Mouse (Mus musculus): ENCODE measurements around the gene Elavl2. TPM values are rescaled to one million over a fixed set of nuclear protein-coding genes. Genes with fewer than 3 reads are reported as not detected.
A peak's percentile ranks its signal among the peaks of the same experiment; 100 is the strongest.

The Elavl2 gene
- polyA plus RNA-seq, 1 experiment from 2014 or later: 2.2 TPM

DNA sequence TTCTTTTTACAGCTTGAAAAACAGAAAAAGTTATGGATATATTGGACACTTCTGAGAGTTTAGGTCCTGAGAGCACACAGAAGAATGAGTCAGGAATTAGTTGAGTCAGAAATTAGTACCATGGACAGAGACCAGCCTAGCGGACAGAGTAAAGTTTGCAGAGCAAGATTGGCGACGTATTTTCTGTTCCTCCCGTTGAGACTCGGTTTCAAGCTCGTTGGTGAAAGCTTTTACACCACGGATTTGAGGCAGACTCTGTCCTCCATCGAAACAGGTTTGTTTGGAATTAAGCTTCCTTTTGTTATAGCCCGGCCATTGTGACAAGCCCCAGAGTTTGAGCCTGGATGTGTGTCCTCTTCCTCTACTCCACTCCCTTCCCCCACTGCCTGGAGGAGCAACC is 21.0 kb downstream of the Elavl2 start:
- no peak for ATAC-seq (ENCODE audit: low FRiP score, low TSS enrichment)
- Histone ChIP-seq H3K4me2 (replicated peaks; ENCODE audit: low read depth, low read length) (no peak overlapping the region; the same call in 1 of the 2 replicates), H3K36me3 (ENCODE audit: insufficient read depth, low read length) (no peaks in the 10 kb centered on the region), H3K27me3 (ENCODE audit: insufficient read depth, low read length) (peaks cover 33% of the 10 kb centered on the region), H3K4me1 (ENCODE audit: insufficient read depth, low read length) (peaks cover 10% of the 10 kb centered on the region), H3K4me3 (ENCODE audit: low read length) (no peak overlapping the region), H3K9ac (replicated peaks; ENCODE audit: low read length) (no peak overlapping the region), H3K27ac (ENCODE audit: low read length) (no peak overlapping the region), H3K9me3 (ENCODE audit: low read length) (no peaks in the 10 kb centered on the region)
- WGBS: under 1% methylated on average over 9 of the region's 9 CpGs

DNA sequence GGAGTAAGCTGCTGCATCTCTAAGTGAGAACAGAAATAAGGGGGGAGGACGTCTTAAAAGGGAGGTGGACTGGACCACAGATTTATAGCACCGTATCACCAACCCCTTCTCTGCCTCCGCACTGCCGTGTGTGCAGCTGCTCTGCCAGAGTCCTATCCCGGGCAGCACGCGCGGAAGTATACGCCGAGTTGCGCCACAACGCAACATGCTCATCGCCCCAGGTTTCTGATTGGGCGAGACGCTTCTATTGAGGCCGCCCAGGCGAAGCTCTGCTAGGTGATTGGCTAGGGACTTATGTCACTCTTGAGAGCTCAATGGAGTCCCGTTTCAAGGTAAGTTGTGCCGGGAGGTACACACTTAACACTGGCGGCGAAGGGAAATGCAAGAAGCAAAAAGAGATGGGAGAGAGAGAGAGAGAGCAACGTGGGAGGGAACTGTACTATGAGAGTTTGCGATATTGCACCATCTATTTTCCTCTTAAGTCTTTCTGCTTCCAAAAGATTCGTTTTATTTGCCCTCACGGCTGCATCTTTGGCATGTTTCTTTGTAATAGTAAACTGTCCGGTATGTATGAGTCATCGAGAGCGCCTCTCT is 24.2 kb downstream of the Elavl2 start:
- peak; percentile 98 for ATAC-seq (ENCODE audit: low FRiP score, low TSS enrichment)
- no peak overlapping the region for H3K27ac ChIP-seq (ENCODE audit: low read length)
- H3K36me3 ChIP-seq (ENCODE audit: insufficient read depth, low read length): no peaks in the 10 kb centered on the region
- 0 out of 2 replicates have a peak overlapping the region, but pooled peaks have one; percentile 24 for H3K9ac ChIP-seq (replicated peaks; ENCODE audit: low read length)
- peaks cover 56% of the 10 kb centered on the region for H3K27me3 ChIP-seq (ENCODE audit: insufficient read depth, low read length)
- H3K4me2 ChIP-seq (replicated peaks; ENCODE audit: low read depth, low read length): peak overlapping the region; percentile 68
- H3K4me1 ChIP-seq (ENCODE audit: insufficient read depth, low read length): peaks cover 22% of the 10 kb centered on the region
- under 1% methylated on average over 28 of the region's 28 CpGs for WGBS
- H3K9me3 ChIP-seq (ENCODE audit: low read length): no peaks in the 10 kb centered on the region
- peak overlapping the region; percentile 59 for H3K4me3 ChIP-seq (ENCODE audit: low read length)

DNA sequence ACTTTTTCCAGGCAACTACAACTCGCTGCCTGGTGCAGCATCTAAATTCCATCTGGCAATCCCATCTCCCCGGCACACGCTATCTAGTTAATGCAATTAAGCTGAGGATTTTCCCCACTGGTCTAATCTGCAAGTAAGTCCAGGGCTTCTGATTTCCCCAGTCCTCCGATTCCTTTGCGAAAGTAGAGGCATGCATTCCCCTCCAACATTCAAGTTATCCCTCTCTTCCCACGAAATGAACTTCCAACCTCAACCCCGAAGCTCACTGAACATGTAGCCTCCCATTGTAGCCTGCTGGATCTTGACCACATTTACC is 25.3 kb downstream of the Elavl2 start:
- no peak for ATAC-seq (ENCODE audit: low FRiP score, low TSS enrichment)
- H3K9ac ChIP-seq (replicated peaks; ENCODE audit: low read length): no peak overlapping the region
- H3K27me3 ChIP-seq (ENCODE audit: insufficient read depth, low read length): peaks cover 57% of the 10 kb centered on the region
- peaks cover 27% of the 10 kb centered on the region for H3K4me1 ChIP-seq (ENCODE audit: insufficient read depth, low read length)
- H3K36me3 ChIP-seq (ENCODE audit: insufficient read depth, low read length): no peaks in the 10 kb centered on the region
- H3K9me3 ChIP-seq (ENCODE audit: low read length): no peaks in the 10 kb centered on the region
- peak overlapping the region; percentile 68 for H3K4me2 ChIP-seq (replicated peaks; ENCODE audit: low read depth, low read length)
- under 1% methylated on average over 7 of the region's 7 CpGs for WGBS
- H3K27ac ChIP-seq (ENCODE audit: low read length): no peak overlapping the region
- H3K4me3 ChIP-seq (ENCODE audit: low read length): peak overlapping the region; percentile 59

DNA sequence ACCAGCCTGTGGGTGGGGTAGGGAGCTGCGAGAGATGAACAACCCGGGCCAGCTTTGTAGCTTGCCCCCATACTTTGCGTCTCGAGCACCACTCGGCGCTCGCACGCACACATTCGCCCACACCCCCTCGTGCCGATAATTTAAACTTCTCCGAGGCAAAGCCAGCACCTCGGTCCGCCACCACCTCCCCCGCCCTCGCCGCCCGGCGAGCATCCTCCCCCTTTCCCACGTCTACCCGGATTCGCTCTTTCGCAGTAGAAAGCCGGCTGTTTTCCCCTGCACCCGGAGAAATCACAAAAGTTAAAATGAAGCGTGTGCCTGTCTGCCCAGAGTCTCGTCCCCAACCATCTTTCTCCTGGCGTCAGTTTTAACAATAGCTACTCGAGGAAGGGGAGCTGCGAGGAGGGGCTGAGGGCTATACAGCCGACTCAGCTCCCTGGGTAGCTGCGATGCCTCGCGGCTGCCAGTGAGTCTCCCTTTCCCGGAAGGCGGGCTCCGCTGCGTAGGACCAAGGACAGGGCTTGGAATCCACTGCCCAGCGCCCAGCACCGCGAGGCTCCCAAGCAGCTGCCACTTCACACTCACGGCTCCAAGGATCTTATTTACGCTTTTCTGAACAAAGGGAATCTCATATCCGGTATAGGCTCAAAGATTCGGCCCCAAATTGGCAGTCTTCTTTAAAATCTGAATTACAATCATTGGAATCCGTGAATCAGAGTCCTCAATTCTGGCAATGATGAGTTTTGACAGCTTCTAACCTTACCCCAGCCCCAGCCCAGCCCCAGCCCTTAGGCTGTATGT is 25.8 kb downstream of the Elavl2 start:
- Histone ChIP-seq H3K9ac (replicated peaks; ENCODE audit: low read length) (no peak overlapping the region), H3K27ac (ENCODE audit: low read length) (no peak overlapping the region), H3K4me2 (replicated peaks; ENCODE audit: low read depth, low read length) (peak overlapping the region; percentile 68), H3K27me3 (ENCODE audit: insufficient read depth, low read length) (peaks cover 57% of the 10 kb centered on the region), H3K9me3 (ENCODE audit: low read length) (no peaks in the 10 kb centered on the region), H3K4me1 (ENCODE audit: insufficient read depth, low read length) (peaks cover 27% of the 10 kb centered on the region), H3K36me3 (ENCODE audit: insufficient read depth, low read length) (no peaks in the 10 kb centered on the region), H3K4me3 (ENCODE audit: low read length) (peak overlapping the region; percentile 59)
- WGBS: under 1% methylated on average over 46 of the region's 46 CpGs
- peak; percentile 53; the same call in 1 of the 2 replicates for ATAC-seq (ENCODE audit: low FRiP score, low TSS enrichment)

DNA sequence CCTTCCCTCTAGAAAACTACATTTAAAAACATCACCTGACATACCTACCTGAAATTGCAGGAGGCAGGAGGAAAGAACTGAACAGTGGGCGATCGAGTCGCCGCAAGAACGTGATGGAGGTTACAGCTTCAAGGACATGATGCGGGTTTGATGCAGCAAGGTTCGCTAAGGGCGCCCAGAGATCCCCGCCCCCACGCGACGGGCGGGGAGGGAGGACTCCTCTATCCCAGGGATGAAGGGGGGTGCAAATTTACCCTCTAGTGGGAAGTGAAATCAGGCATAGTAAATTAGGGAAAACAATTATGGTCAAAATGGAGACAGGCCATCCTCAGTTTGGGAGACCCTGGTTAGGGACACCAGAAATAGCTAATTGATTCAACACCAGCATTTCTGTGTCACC is 27.7 kb downstream of the Elavl2 start:
- Histone ChIP-seq H3K4me2 (replicated peaks; ENCODE audit: low read depth, low read length) (no peak overlapping the region), H3K27ac (ENCODE audit: low read length) (no peak overlapping the region), H3K9ac (replicated peaks; ENCODE audit: low read length) (no peak overlapping the region), H3K36me3 (ENCODE audit: insufficient read depth, low read length) (no peaks in the 10 kb centered on the region), H3K9me3 (ENCODE audit: low read length) (no peaks in the 10 kb centered on the region), H3K4me3 (ENCODE audit: low read length) (no peak overlapping the region), H3K27me3 (ENCODE audit: insufficient read depth, low read length) (peaks cover 62% of the 10 kb centered on the region), H3K4me1 (ENCODE audit: insufficient read depth, low read length) (peaks cover 27% of the 10 kb centered on the region)
- WGBS: 5% methylated on average over 13 of the region's 13 CpGs
- no peak for ATAC-seq (ENCODE audit: low FRiP score, low TSS enrichment)

DNA sequence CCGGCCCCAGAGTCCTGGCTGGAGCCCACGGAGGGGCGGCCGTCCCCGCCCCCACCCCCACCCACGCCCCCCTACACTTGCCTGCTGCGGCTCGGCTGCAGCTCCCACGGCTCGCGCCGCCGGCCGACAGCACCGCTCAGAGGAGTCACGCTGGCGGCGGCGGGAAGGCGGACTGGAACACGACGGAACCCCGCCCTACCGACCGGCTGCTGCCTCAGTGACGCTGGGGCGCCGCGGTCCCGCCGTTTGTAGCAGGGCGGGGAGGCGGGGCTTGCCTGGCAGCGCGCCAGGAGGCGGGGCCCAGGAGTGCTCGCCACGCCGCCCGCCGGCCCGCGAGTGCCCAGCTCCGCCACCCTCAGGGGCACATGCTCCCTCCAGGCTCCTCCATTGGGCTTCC is 28.8 kb downstream of the Elavl2 start:
- Histone ChIP-seq H3K4me3 (ENCODE audit: low read length) (peak overlapping the region; percentile 65), H3K9ac (replicated peaks; ENCODE audit: low read length) (peak overlapping the region; percentile 64), H3K4me2 (replicated peaks; ENCODE audit: low read depth, low read length) (peak overlapping the region; percentile 99), H3K27ac (ENCODE audit: low read length) (no peak overlapping the region), H3K36me3 (ENCODE audit: insufficient read depth, low read length) (no peaks in the 10 kb centered on the region), H3K4me1 (ENCODE audit: insufficient read depth, low read length) (peaks cover 27% of the 10 kb centered on the region), H3K9me3 (ENCODE audit: low read length) (no peaks in the 10 kb centered on the region), H3K27me3 (ENCODE audit: insufficient read depth, low read length) (peaks cover 62% of the 10 kb centered on the region)
- under 1% methylated on average over 36 of the region's 44 CpGs for WGBS
- ATAC-seq (ENCODE audit: low FRiP score, low TSS enrichment): peak; percentile 37

DNA sequence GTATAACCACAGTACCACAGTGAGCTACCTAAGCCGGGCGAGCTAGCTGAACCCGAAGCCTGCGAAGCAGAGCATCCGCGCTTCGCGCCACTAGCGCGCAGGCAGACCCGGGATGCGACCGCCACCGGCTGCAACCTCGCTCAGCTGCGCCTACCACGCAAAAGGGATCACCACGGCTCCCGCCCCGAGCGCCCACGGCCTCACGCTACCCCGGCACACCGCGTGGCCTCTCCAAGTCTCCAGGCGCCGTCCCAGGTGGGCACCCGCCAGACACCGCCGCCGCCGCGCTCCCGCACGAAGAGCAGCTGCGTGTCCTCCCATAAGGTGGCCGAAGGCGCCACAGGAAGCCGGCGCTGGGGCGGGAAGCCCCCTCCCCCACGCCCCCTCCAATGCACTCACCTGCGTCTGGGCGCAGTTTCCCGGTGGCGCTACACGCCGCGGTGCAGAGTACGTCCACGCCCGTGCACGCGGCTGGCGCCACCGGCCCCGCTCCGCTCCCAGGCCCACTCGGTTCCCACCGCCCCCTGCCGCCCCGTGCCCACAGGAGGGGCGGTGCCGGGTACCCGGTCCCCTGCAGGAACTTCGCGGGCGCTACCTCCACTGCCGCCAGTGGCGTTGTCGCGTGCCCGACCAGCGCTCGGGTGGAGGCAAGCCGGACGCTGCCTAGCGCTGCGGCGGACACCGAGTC is 29.3 kb downstream of the Elavl2 start:
- H3K27me3 ChIP-seq (ENCODE audit: insufficient read depth, low read length): peaks cover 62% of the 10 kb centered on the region
- H3K36me3 ChIP-seq (ENCODE audit: insufficient read depth, low read length): no peaks in the 10 kb centered on the region
- no peaks in the 10 kb centered on the region for H3K9me3 ChIP-seq (ENCODE audit: low read length)
- peak overlapping the region; percentile 99 for H3K4me2 ChIP-seq (replicated peaks; ENCODE audit: low read depth, low read length)
- WGBS: under 1% methylated on average over 68 of the region's 82 CpGs
- peak; percentile 30 for ATAC-seq (ENCODE audit: low FRiP score, low TSS enrichment)
- peak overlapping the region; percentile 65 for H3K4me3 ChIP-seq (ENCODE audit: low read length)
- H3K9ac ChIP-seq (replicated peaks; ENCODE audit: low read length): peak overlapping the region; percentile 64
- no peak overlapping the region for H3K27ac ChIP-seq (ENCODE audit: low read length)
- peaks cover 27% of the 10 kb centered on the region for H3K4me1 ChIP-seq (ENCODE audit: insufficient read depth, low read length)

DNA sequence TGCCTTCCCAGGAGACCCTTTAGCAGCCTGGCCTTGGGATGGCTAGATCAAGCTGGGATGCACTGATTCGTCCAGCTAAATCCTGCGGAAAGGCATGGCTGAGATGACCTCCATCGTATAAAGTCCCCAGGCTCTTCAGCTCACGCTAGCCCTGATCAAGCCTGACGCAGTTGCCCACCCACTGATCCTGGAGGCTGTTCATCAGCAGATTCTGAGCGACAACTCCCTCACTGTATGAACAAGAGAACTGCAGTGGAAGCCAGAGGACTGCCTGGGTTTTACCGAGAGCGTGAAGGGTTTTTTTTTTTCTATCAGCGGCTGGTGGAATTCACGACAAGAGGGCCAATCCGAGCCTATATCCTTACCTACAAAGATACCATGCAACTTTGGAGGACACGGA is 35.3 kb downstream of the Elavl2 start:
- Histone ChIP-seq H3K27me3 (ENCODE audit: insufficient read depth, low read length) (peaks cover 14% of the 10 kb centered on the region), H3K4me2 (replicated peaks; ENCODE audit: low read depth, low read length) (no peak overlapping the region), H3K4me1 (ENCODE audit: insufficient read depth, low read length) (no peaks in the 10 kb centered on the region), H3K36me3 (ENCODE audit: insufficient read depth, low read length) (no peaks in the 10 kb centered on the region), H3K9me3 (ENCODE audit: low read length) (no peaks in the 10 kb centered on the region), H3K4me3 (ENCODE audit: low read length) (no peak overlapping the region), H3K27ac (ENCODE audit: low read length) (no peak overlapping the region), H3K9ac (replicated peaks; ENCODE audit: low read length) (no peak overlapping the region)
- no peak for ATAC-seq (ENCODE audit: low FRiP score, low TSS enrichment)
- 87% methylated on average over 12 of the region's 12 CpGs for WGBS

DNA sequence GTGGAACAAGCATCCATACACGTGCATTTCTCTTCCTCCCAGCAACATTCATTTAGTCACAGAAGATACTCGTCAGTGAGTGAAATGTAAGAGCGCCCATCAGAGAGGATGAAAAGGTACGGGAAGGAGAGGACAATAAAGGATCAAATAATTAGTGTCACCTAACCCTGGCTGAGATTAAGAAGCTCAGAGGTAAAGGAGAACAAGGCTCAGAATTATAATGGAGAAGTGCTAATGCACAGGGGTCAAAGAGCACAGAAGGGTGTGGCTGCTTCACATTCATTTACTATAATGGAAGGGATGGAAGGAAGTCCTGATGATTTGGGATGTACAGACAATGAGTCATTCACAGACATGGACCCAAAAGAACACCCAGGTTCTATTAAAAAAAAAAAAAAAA is 36.6 kb downstream of the Elavl2 start:
- WGBS: 72% methylated on average over 4 of the region's 4 CpGs
- no peaks in the 10 kb centered on the region for H3K36me3 ChIP-seq (ENCODE audit: insufficient read depth, low read length)
- no peak overlapping the region for H3K4me2 ChIP-seq (replicated peaks; ENCODE audit: low read depth, low read length)
- no peak overlapping the region for H3K27ac ChIP-seq (ENCODE audit: low read length)
- peaks cover 1% of the 10 kb centered on the region; the same call in 1 of the 2 replicates for H3K27me3 ChIP-seq (ENCODE audit: insufficient read depth, low read length)
- H3K9me3 ChIP-seq (ENCODE audit: low read length): no peaks in the 10 kb centered on the region
- no peak overlapping the region for H3K9ac ChIP-seq (replicated peaks; ENCODE audit: low read length)
- H3K4me1 ChIP-seq (ENCODE audit: insufficient read depth, low read length): no peaks in the 10 kb centered on the region
- ATAC-seq (ENCODE audit: low FRiP score, low TSS enrichment): no peak
- no peak overlapping the region for H3K4me3 ChIP-seq (ENCODE audit: low read length)

DNA sequence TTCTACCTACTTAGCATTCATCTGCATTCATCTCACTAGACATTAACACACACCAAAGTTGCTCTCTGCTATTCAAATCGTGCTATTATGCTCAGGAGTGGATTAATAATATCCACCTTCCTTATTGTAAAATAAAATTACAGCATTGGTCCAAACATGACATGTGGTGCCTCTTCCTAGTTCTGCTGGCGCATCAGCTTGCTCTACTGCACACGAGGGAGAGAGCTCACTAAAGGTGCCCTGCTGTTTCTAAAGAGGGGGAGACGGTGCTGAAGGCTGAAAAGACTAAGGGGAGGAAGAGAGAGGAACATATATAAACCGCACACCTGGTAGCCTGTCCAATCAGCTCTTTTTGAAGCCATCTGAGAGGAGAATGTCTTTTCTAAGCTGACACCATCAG is 38.1 kb downstream of the Elavl2 start:
- no peak overlapping the region for H3K27ac ChIP-seq (ENCODE audit: low read length)
- ATAC-seq (ENCODE audit: low FRiP score, low TSS enrichment): no peak

More for the DNA sequence above, 38.1 kb downstream of the Elavl2 start:
- Histone ChIP-seq H3K27me3 (ENCODE audit: insufficient read depth, low read length) (no peaks in the 10 kb centered on the region), H3K4me3 (ENCODE audit: low read length) (no peak overlapping the region), H3K36me3 (ENCODE audit: insufficient read depth, low read length) (no peaks in the 10 kb centered on the region), H3K4me2 (replicated peaks; ENCODE audit: low read depth, low read length) (no peak overlapping the region), H3K9ac (replicated peaks; ENCODE audit: low read length) (no peak overlapping the region), H3K9me3 (ENCODE audit: low read length) (no peaks in the 10 kb centered on the region), H3K4me1 (ENCODE audit: insufficient read depth, low read length) (no peaks in the 10 kb centered on the region)
- WGBS: 74% methylated on average over 5 of the region's 5 CpGs

Measured in kidney, embryonic 16.5 days (tissue).